28 mouse cellular contexts compared by ENCODE assay signal in genomic region chr10:79578891-79579290, GRCm38 (mm10). TPM values are rescaled to one million over a fixed set of nuclear protein-coding genes. Genes with fewer than 3 reads are reported as not detected.
DNase-seq lines count a peak whose midpoint lies in the region; ATAC-seq lines count a peak whose summit lies in the region.
"Had no signal": no experiment of that assay in that cellular context is flagged by ENCODE, and none has a peak within 500 bp of the region (broad histone marks: within the 10 kb centered on the region; RNA-seq: fewer than 3 reads in every experiment).

No protein-coding gene starts in this region.

- peaks cover 2% of the 10 kb centered on the region; the same call in 1 of the 2 replicates for H3K27me3 ChIP-seq in forebrain, embryonic 11.5 days (ENCODE audit: control insufficient read depth, insufficient read depth, low read length)
- H3K27me3 ChIP-seq in forebrain, embryonic 16.5 days (replicated peaks; ENCODE audit: control insufficient read depth, insufficient read depth, low read length): no peaks in the 10 kb centered on the region
- 0 out of 2 replicates have a peak, but pooled peaks cover 2% of the 10 kb centered on the region for H3K27me3 ChIP-seq in hindbrain, embryonic 11.5 days (ENCODE audit: control insufficient read depth, insufficient read depth, low read length)
- peaks cover 5% of the 10 kb centered on the region for H3K27me3 ChIP-seq in hindbrain, embryonic 13.5 days
- no peaks in the 10 kb centered on the region for H3K27me3 ChIP-seq in midbrain, embryonic 13.5 days
- H3K27me3 ChIP-seq in midbrain, embryonic 14.5 days (ENCODE audit: control insufficient read depth, insufficient read depth, low read length): no peaks in the 10 kb centered on the region
- H3K27me3 ChIP-seq: embryonic facial prominence, embryonic 12.5 days had no signal

- no peak overlapping the region for H3K4me3 ChIP-seq in forebrain, embryonic 11.5 days (ENCODE audit: low read depth, low read length)
- H3K4me3 ChIP-seq in forebrain, embryonic 16.5 days (replicated peaks; ENCODE audit: low read length): no peak overlapping the region
- H3K4me3 ChIP-seq in hindbrain, embryonic 11.5 days (ENCODE audit: low read depth, low read length): no peak overlapping the region
- H3K4me3 ChIP-seq in hindbrain, embryonic 13.5 days: no peak overlapping the region
- H3K4me3 ChIP-seq in midbrain, embryonic 13.5 days (replicated peaks): no peak overlapping the region
- H3K4me3 ChIP-seq in midbrain, embryonic 14.5 days (replicated peaks; ENCODE audit: low read depth, low read length): no peak overlapping the region
- H3K4me3 ChIP-seq: embryonic facial prominence, embryonic 12.5 days; erythroblast, embryonic 14.5 days; forebrain, embryonic 13.5 days; gastrocnemius, adult 2 months; heart, adult 2 months; hindbrain, embryonic 10.5 days had no signal

- H3K9ac ChIP-seq in forebrain, embryonic 11.5 days (ENCODE audit: low read length): no peak overlapping the region
- no peak overlapping the region for H3K9ac ChIP-seq in forebrain, embryonic 16.5 days (replicated peaks; ENCODE audit: low read depth, low read length)
- H3K9ac ChIP-seq in hindbrain, embryonic 11.5 days (ENCODE audit: low read depth, low read length): no peak overlapping the region
- H3K9ac ChIP-seq in hindbrain, embryonic 13.5 days: no peak overlapping the region
- no peak overlapping the region for H3K9ac ChIP-seq in midbrain, embryonic 13.5 days (replicated peaks)
- no peak overlapping the region for H3K9ac ChIP-seq in midbrain, embryonic 14.5 days (replicated peaks; ENCODE audit: low read length)
- H3K9ac ChIP-seq: embryonic facial prominence, embryonic 12.5 days; forebrain, embryonic 13.5 days; forebrain, postnatal 0 days had no signal

- H3K36me3 ChIP-seq in forebrain, embryonic 11.5 days (ENCODE audit: control insufficient read depth, insufficient read depth, low read length): no peaks in the 10 kb centered on the region
- H3K36me3 ChIP-seq in forebrain, embryonic 16.5 days (ENCODE audit: control insufficient read depth, insufficient read depth): no peaks in the 10 kb centered on the region
- no peaks in the 10 kb centered on the region for H3K36me3 ChIP-seq in hindbrain, embryonic 11.5 days (ENCODE audit: control insufficient read depth, insufficient read depth, low read length)
- H3K36me3 ChIP-seq in hindbrain, embryonic 13.5 days: no peaks in the 10 kb centered on the region
- H3K36me3 ChIP-seq in midbrain, embryonic 13.5 days: no peaks in the 10 kb centered on the region
- no peaks in the 10 kb centered on the region for H3K36me3 ChIP-seq in midbrain, embryonic 14.5 days (ENCODE audit: control insufficient read depth, insufficient read depth, low read length)
- H3K36me3 ChIP-seq: embryonic facial prominence, embryonic 12.5 days; G1E; hindbrain, embryonic 10.5 days had no signal

- H3K27ac ChIP-seq in forebrain, embryonic 11.5 days (ENCODE audit: low read depth, low read length): no peak overlapping the region
- no peak overlapping the region for H3K27ac ChIP-seq in forebrain, embryonic 16.5 days (ENCODE audit: low read length)
- H3K27ac ChIP-seq in hindbrain, embryonic 11.5 days (ENCODE audit: low read depth, low read length): no peak overlapping the region
- H3K27ac ChIP-seq in hindbrain, embryonic 13.5 days: no peak overlapping the region
- no peak overlapping the region for H3K27ac ChIP-seq in midbrain, embryonic 13.5 days
- no peak overlapping the region for H3K27ac ChIP-seq in midbrain, embryonic 14.5 days (replicated peaks; ENCODE audit: low read depth, low read length)
- H3K27ac ChIP-seq: embryonic facial prominence, embryonic 12.5 days; forebrain, embryonic 13.5 days; gastrocnemius, adult 2 months; heart, adult 2 months; hindbrain, embryonic 10.5 days; hindbrain, postnatal 0 days had no signal

- DNase-seq in forebrain, embryonic 11.5 days (ENCODE audit: low spot score): peak; percentile 53
- DNase-seq in hindbrain, embryonic 11.5 days (ENCODE audit: low spot score): no peak
- no peak for DNase-seq in midbrain, embryonic 14.5 days
- DNase-seq: adrenal gland, postnatal 10 days; adrenal gland, postnatal 36 days; B cell, adult 2 months; cerebellum, adult 18-20 months; cerebellum, adult 9-10 months; cerebellum, postnatal 14 days; forebrain, postnatal 0 days; gastrocnemius, adult 2 months; gastrocnemius, postnatal 14 days had no signal

- no peak overlapping the region for H3K4me2 ChIP-seq in forebrain, embryonic 11.5 days (ENCODE audit: low read depth, low read length, severe bottlenecking)
- no peak overlapping the region for H3K4me2 ChIP-seq in forebrain, embryonic 16.5 days (ENCODE audit: low read length)
- H3K4me2 ChIP-seq in hindbrain, embryonic 11.5 days (replicated peaks; ENCODE audit: low read depth, low read length): no peak overlapping the region
- no peak overlapping the region for H3K4me2 ChIP-seq in hindbrain, embryonic 13.5 days
- H3K4me2 ChIP-seq in midbrain, embryonic 13.5 days (replicated peaks): no peak overlapping the region
- H3K4me2 ChIP-seq in midbrain, embryonic 14.5 days (ENCODE audit: low read length): no peak overlapping the region
- H3K4me2 ChIP-seq: embryonic facial prominence, embryonic 12.5 days; forebrain, embryonic 13.5 days; heart, embryonic 11.5 days had no signal

- no peaks in the 10 kb centered on the region for H3K9me3 ChIP-seq in forebrain, embryonic 11.5 days (ENCODE audit: control insufficient read depth, low read length)
- H3K9me3 ChIP-seq in forebrain, embryonic 16.5 days (ENCODE audit: control insufficient read depth, low read length): 0 out of 2 replicates have a peak, but pooled peaks cover 3% of the 10 kb centered on the region
- H3K9me3 ChIP-seq in hindbrain, embryonic 11.5 days (ENCODE audit: control insufficient read depth, low read length): no peaks in the 10 kb centered on the region
- H3K9me3 ChIP-seq in hindbrain, embryonic 13.5 days: no peaks in the 10 kb centered on the region
- H3K9me3 ChIP-seq in midbrain, embryonic 13.5 days: 0 out of 2 replicates have a peak, but pooled peaks cover 3% of the 10 kb centered on the region
- H3K9me3 ChIP-seq in midbrain, embryonic 14.5 days (ENCODE audit: control insufficient read depth, low read length): no peaks in the 10 kb centered on the region
- H3K9me3 ChIP-seq: embryonic facial prominence, embryonic 12.5 days; G1E; hindbrain, embryonic 10.5 days had no signal

- WGBS in forebrain, embryonic 11.5 days: 82% methylated on average over 7 of the region's 7 CpGs
- WGBS in forebrain, embryonic 16.5 days: 79% methylated on average over 7 of the region's 7 CpGs
- WGBS in hindbrain, embryonic 11.5 days: 71% methylated on average over 7 of the region's 7 CpGs
- 82% methylated on average over 7 of the region's 7 CpGs for WGBS in hindbrain, embryonic 13.5 days
- 82% methylated on average over 7 of the region's 7 CpGs for WGBS in midbrain, embryonic 13.5 days
- WGBS in midbrain, embryonic 14.5 days: 79% methylated on average over 7 of the region's 7 CpGs

- ATAC-seq in forebrain, embryonic 11.5 days (replicated peaks; ENCODE audit: low FRiP score): no peak
- no peak for ATAC-seq in forebrain, embryonic 16.5 days
- 0 out of 2 replicates have a peak, but pooled peaks have one; percentile 28 for ATAC-seq in hindbrain, embryonic 11.5 days (ENCODE audit: low FRiP score)
- no peak for ATAC-seq in hindbrain, embryonic 13.5 days (ENCODE audit: low FRiP score)
- ATAC-seq in midbrain, embryonic 13.5 days: 0 out of 2 replicates have a peak, but pooled peaks have one; percentile 24
- ATAC-seq in midbrain, embryonic 14.5 days (ENCODE audit: low FRiP score, low TSS enrichment): no peak
- ATAC-seq: forebrain, embryonic 13.5 days; forebrain, postnatal 0 days; hindbrain, postnatal 0 days; inflammation-experienced regulatory T-cells, adult 6 months; intestine, embryonic 16.5 days; Patski had no signal

- no peaks in the 10 kb centered on the region for H3K4me1 ChIP-seq in forebrain, embryonic 11.5 days (replicated peaks; ENCODE audit: control insufficient read depth, insufficient read depth, low read length)
- H3K4me1 ChIP-seq in forebrain, embryonic 16.5 days (replicated peaks; ENCODE audit: control insufficient read depth, insufficient read depth, low read length): no peaks in the 10 kb centered on the region
- no peaks in the 10 kb centered on the region for H3K4me1 ChIP-seq in hindbrain, embryonic 11.5 days (replicated peaks; ENCODE audit: control insufficient read depth, insufficient read depth, low read length)
- H3K4me1 ChIP-seq in hindbrain, embryonic 13.5 days (replicated peaks): no peaks in the 10 kb centered on the region
- no peaks in the 10 kb centered on the region for H3K4me1 ChIP-seq in midbrain, embryonic 13.5 days (replicated peaks)
- H3K4me1 ChIP-seq in midbrain, embryonic 14.5 days (ENCODE audit: control insufficient read depth, insufficient read depth, low read length): no peaks in the 10 kb centered on the region
- H3K4me1 ChIP-seq: embryonic facial prominence, embryonic 12.5 days; forebrain, embryonic 13.5 days had no signal

RNA-seq across cellular contexts. Expression of gene Theg, which starts 8.2 kb away (rescaled TPM):
- polyA plus RNA-seq in forebrain, embryonic 11.5 days (2014; fragmentation: Nextera tagmentation; extraction: Ambion mirVana): not detected in 2 replicates
- polyA plus RNA-seq in forebrain, embryonic 16.5 days (2015; fragmentation: Nextera tagmentation; extraction: Ambion mirVana): not detected in 2 replicates
- polyA plus RNA-seq in hindbrain, embryonic 11.5 days (2014; fragmentation: Nextera tagmentation; extraction: Ambion mirVana): not detected in 2 replicates
- not detected in 2 replicates for polyA plus RNA-seq in hindbrain, embryonic 13.5 days (2015; fragmentation: Nextera tagmentation; extraction: Ambion mirVana)
- not detected in 2 replicates for polyA plus RNA-seq in midbrain, embryonic 13.5 days (2015; fragmentation: Nextera tagmentation; extraction: Ambion mirVana)
- polyA plus RNA-seq in midbrain, embryonic 14.5 days (2014; fragmentation: Nextera tagmentation; extraction: Ambion mirVana): not detected in 2 replicates
- polyA plus RNA-seq: embryonic facial prominence, embryonic 12.5 days; erythroblast, embryonic 14.5 days; forebrain, embryonic 13.5 days; forebrain, postnatal 0 days; G1E; heart, embryonic 11.5 days; heart, embryonic 14.5 days; heart, postnatal 0 days; hindbrain, embryonic 10.5 days; hindbrain, postnatal 0 days; inflammation-experienced regulatory T-cells, adult 6 months; intestine, embryonic 16.5 days; Patski had no signal

RNA-seq across cellular contexts. Expression of gene Mier2, which starts 23.9 kb away (rescaled TPM):
- polyA plus RNA-seq in forebrain, embryonic 11.5 days (2014; fragmentation: Nextera tagmentation; extraction: Ambion mirVana): 64.4 and 67.7 TPM in 2 replicates
- polyA plus RNA-seq in forebrain, embryonic 16.5 days (2015; fragmentation: Nextera tagmentation; extraction: Ambion mirVana): 59.8 and 68.5 TPM in 2 replicates
- 35.4 and 37.8 TPM in 2 replicates for polyA plus RNA-seq in hindbrain, embryonic 11.5 days (2014; fragmentation: Nextera tagmentation; extraction: Ambion mirVana)
- polyA plus RNA-seq in hindbrain, embryonic 13.5 days (2015; fragmentation: Nextera tagmentation; extraction: Ambion mirVana): 52.4 and 57.1 TPM in 2 replicates
- polyA plus RNA-seq in midbrain, embryonic 13.5 days (2015; fragmentation: Nextera tagmentation; extraction: Ambion mirVana): 50.4 and 61.4 TPM in 2 replicates
- polyA plus RNA-seq in midbrain, embryonic 14.5 days (2014; fragmentation: Nextera tagmentation; extraction: Ambion mirVana): 48.8 and 64.3 TPM in 2 replicates

RNA-seq across cellular contexts. Expression of gene C2cd4c, which starts 34.9 kb away (rescaled TPM):
- polyA plus RNA-seq in forebrain, embryonic 11.5 days (2014; fragmentation: Nextera tagmentation; extraction: Ambion mirVana): 0.04 and 0.09 TPM in 2 replicates
- 0.25 and 0.32 TPM in 2 replicates for polyA plus RNA-seq in forebrain, embryonic 16.5 days (2015; fragmentation: Nextera tagmentation; extraction: Ambion mirVana)
- 0.06 and 0.19 TPM in 2 replicates for polyA plus RNA-seq in hindbrain, embryonic 11.5 days (2014; fragmentation: Nextera tagmentation; extraction: Ambion mirVana)
- 0.17 and 0.27 TPM in 2 replicates for polyA plus RNA-seq in hindbrain, embryonic 13.5 days (2015; fragmentation: Nextera tagmentation; extraction: Ambion mirVana)
- polyA plus RNA-seq in midbrain, embryonic 13.5 days (2015; fragmentation: Nextera tagmentation; extraction: Ambion mirVana): 0.24 and 0.28 TPM in 2 replicates
- 0.84 and 1.4 TPM in 2 replicates for polyA plus RNA-seq in midbrain, embryonic 14.5 days (2014; fragmentation: Nextera tagmentation; extraction: Ambion mirVana)
- polyA plus RNA-seq: erythroblast, embryonic 14.5 days; G1E; heart, embryonic 11.5 days; heart, embryonic 14.5 days; heart, postnatal 0 days; inflammation-experienced regulatory T-cells, adult 6 months; Patski had no signal

RNA-seq across cellular contexts. Expression of gene Plpp2, which starts 45.3 kb away (rescaled TPM):
- polyA plus RNA-seq in forebrain, embryonic 11.5 days (2014; fragmentation: Nextera tagmentation; extraction: Ambion mirVana): 14.2 and 15.6 TPM in 2 replicates
- polyA plus RNA-seq in forebrain, embryonic 16.5 days (2015; fragmentation: Nextera tagmentation; extraction: Ambion mirVana): 9.0 and 11.6 TPM in 2 replicates
- 12.4 and 16.1 TPM in 2 replicates for polyA plus RNA-seq in hindbrain, embryonic 11.5 days (2014; fragmentation: Nextera tagmentation; extraction: Ambion mirVana)
- 14.5 and 16.5 TPM in 2 replicates for polyA plus RNA-seq in hindbrain, embryonic 13.5 days (2015; fragmentation: Nextera tagmentation; extraction: Ambion mirVana)
- polyA plus RNA-seq in midbrain, embryonic 13.5 days (2015; fragmentation: Nextera tagmentation; extraction: Ambion mirVana): 9.5 and 10.5 TPM in 2 replicates
- 14.7 and 19.1 TPM in 2 replicates for polyA plus RNA-seq in midbrain, embryonic 14.5 days (2014; fragmentation: Nextera tagmentation; extraction: Ambion mirVana)

RNA-seq across cellular contexts. Expression of gene Shc2, which starts 58.8 kb away (rescaled TPM):
- 9.4 and 9.9 TPM in 2 replicates for polyA plus RNA-seq in forebrain, embryonic 11.5 days (2014; fragmentation: Nextera tagmentation; extraction: Ambion mirVana)
- 12.3 and 16.0 TPM in 2 replicates for polyA plus RNA-seq in forebrain, embryonic 16.5 days (2015; fragmentation: Nextera tagmentation; extraction: Ambion mirVana)
- polyA plus RNA-seq in hindbrain, embryonic 11.5 days (2014; fragmentation: Nextera tagmentation; extraction: Ambion mirVana): 11.7 and 12.4 TPM in 2 replicates
- 24.5 and 26.5 TPM in 2 replicates for polyA plus RNA-seq in hindbrain, embryonic 13.5 days (2015; fragmentation: Nextera tagmentation; extraction: Ambion mirVana)
- polyA plus RNA-seq in midbrain, embryonic 13.5 days (2015; fragmentation: Nextera tagmentation; extraction: Ambion mirVana): 18.4 and 20.5 TPM in 2 replicates
- 17.2 and 21.6 TPM in 2 replicates for polyA plus RNA-seq in midbrain, embryonic 14.5 days (2014; fragmentation: Nextera tagmentation; extraction: Ambion mirVana)
- polyA plus RNA-seq: erythroblast, embryonic 14.5 days; G1E; inflammation-experienced regulatory T-cells, adult 6 months had no signal

Comparison
In these comparisons a context has a peak if more than half of its experiments do, and no peak if none do; other contexts are left out.
1. ATAC-seq: peak in hindbrain, embryonic 11.5 days (single experiment) and midbrain, embryonic 13.5 days (single experiment); none in forebrain, embryonic 11.5 days (single experiment), forebrain, embryonic 16.5 days (single experiment), hindbrain, embryonic 13.5 days (single experiment) and midbrain, embryonic 14.5 days (single experiment).